Mouse (Mus musculus) hindbrain, embryonic 15.5 days (tissue): ENCODE results near the gene Smc5. TPM values are rescaled to one million over a fixed set of nuclear protein-coding genes. Genes with fewer than 3 reads are reported as not detected.
A peak's percentile ranks its signal among the peaks of the same experiment; 100 is the strongest.

Experiments
- ATAC-seq: fragments of 200-750 bp; cut with Nextera tagmentation; 2 replicates; pipeline ENCODE4 v1.8.0; 2017; ENCODE audit warnings: low read depth, moderate number of reproducible peaks, moderate TSS enrichment; ENCODE audit not compliant: low FRiP score
- H3K27ac ChIP-seq: fragments of 300-500 bp; sonication (generic); replicated peaks from 2 replicates; pipeline ENCODE4 v1.5.1; 2015; ENCODE audit warnings: mild to moderate bottlenecking, inconsistent platforms
- H3K27me3 ChIP-seq: fragments of 300-500 bp; sonication (generic); 2 replicates; pipeline ENCODE4 v1.6.1; 2015; ENCODE audit warnings: control low read depth, inconsistent platforms
- H3K36me3 ChIP-seq: fragments of 300-500 bp; sonication (generic); 2 replicates; pipeline ENCODE4 v1.6.1; 2015; ENCODE audit warnings: control low read depth, inconsistent platforms
- H3K4me1 ChIP-seq: fragments of 300-500 bp; sonication (generic); replicated peaks from 2 replicates; pipeline ENCODE4 v1.6.1; 2015; ENCODE audit warnings: control low read depth, inconsistent platforms
- H3K4me2 ChIP-seq: fragments of 300-500 bp; sonication (generic); 2 replicates; pipeline ENCODE4 v1.6.1; 2015; ENCODE audit warnings: moderate library complexity, mild to moderate bottlenecking, inconsistent platforms
- H3K4me3 ChIP-seq: fragments of 300-500 bp; sonication (generic); 2 replicates; pipeline ENCODE4 v1.5.1; 2015; ENCODE audit warnings: mild to moderate bottlenecking, inconsistent platforms
- H3K9ac ChIP-seq: fragments of 300-500 bp; sonication (generic); 2 replicates; pipeline ENCODE4 v1.6.1; 2015; ENCODE audit warnings: inconsistent platforms
- H3K9me3 ChIP-seq: fragments of 300-500 bp; sonication (generic); 2 replicates; pipeline ENCODE4 v1.6.1; 2016; ENCODE audit warnings: control low read depth, inconsistent platforms
- WGBS: fragments of 180-500 bp; shearing (Covaris S2); methylation state at CpG from one replicate; pipeline ENCODE4 v1.1.7; 2015; 5-methylcytosine and 5-hydroxymethylcytosine counted together
- polyA plus RNA-seq: library from polyadenylated mRNA; unstranded; fragments of >200 nt; fragmentation: Nextera tagmentation; extraction: Ambion mirVana; gene quantifications from 2 replicates; pipeline ENCODE4 v1.2.1, GENCODE M21; 2015

The Smc5 gene
- 21.6 and 28.1 TPM in 2 replicates for polyA plus RNA-seq

GRCm38 (mm10) chr19:23273355-23274053, at the start of gene Smc5:
Gene Smc5 (minus strand): TSS chr19:23273897.
- H3K9me3 ChIP-seq: no peaks in the 10 kb centered on the region
- H3K27ac ChIP-seq: peak within 1 kb of the TSS; percentile 40
- peak within 1 kb of the TSS; percentile 58 for H3K9ac ChIP-seq
- H3K4me1 ChIP-seq: peaks cover 8% of the 10 kb centered on the region
- ATAC-seq: peak; percentile 96
- H3K4me2 ChIP-seq: peak within 1 kb of the TSS; percentile 63
- H3K27me3 ChIP-seq: no peaks in the 10 kb centered on the region
- peaks cover 6% of the 10 kb centered on the region; the same call in 1 of the 2 replicates for H3K36me3 ChIP-seq
- H3K4me3 ChIP-seq: peak within 1 kb of the TSS; percentile 58
- under 1% methylated on average over 65 of the region's 69 CpGs for WGBS

GRCm38 (mm10) chr19:23323107-23323506, 49.4 kb upstream of the Smc5 start:
- Histone ChIP-seq H3K36me3 (no peaks in the 10 kb centered on the region), H3K4me1 (no peaks in the 10 kb centered on the region), H3K4me3 (no peak overlapping the region), H3K9ac (no peak overlapping the region), H3K4me2 (no peak overlapping the region), H3K9me3 (no peaks in the 10 kb centered on the region), H3K27ac (no peak overlapping the region), H3K27me3 (no peaks in the 10 kb centered on the region)
- 90% methylated on average over 3 of the region's 3 CpGs for WGBS
- ATAC-seq: no peak

GRCm38 (mm10) chr19:23317989-23318358, 44.3 kb upstream of the Smc5 start:
- peaks cover 6% of the 10 kb centered on the region for H3K4me1 ChIP-seq

GRCm38 (mm10) chr19:23317295-23317988, 43.7 kb upstream of the Smc5 start:
- Histone ChIP-seq H3K36me3 (no peaks in the 10 kb centered on the region), H3K4me1 (peaks cover 6% of the 10 kb centered on the region), H3K27ac (peak overlapping the region; percentile 48; the same call in 1 of the 2 replicates), H3K27me3 (no peaks in the 10 kb centered on the region), H3K4me2 (no peak overlapping the region), H3K9ac (no peak overlapping the region), H3K9me3 (no peaks in the 10 kb centered on the region), H3K4me3 (no peak overlapping the region)
- 60% methylated on average over 5 of the region's 5 CpGs for WGBS
- ATAC-seq: no peak

More at GRCm38 (mm10) chr19:23317989-23318358, 44.3 kb upstream of the Smc5 start:
- no peak overlapping the region for H3K4me2 ChIP-seq
- H3K9ac ChIP-seq: no peak overlapping the region
- 71% methylated on average over 5 of the region's 5 CpGs for WGBS
- no peaks in the 10 kb centered on the region for H3K36me3 ChIP-seq
- H3K4me3 ChIP-seq: no peak overlapping the region
- no peak for ATAC-seq
- no peaks in the 10 kb centered on the region for H3K27me3 ChIP-seq
- no peaks in the 10 kb centered on the region for H3K9me3 ChIP-seq
- 0 out of 2 replicates have a peak overlapping the region, but pooled peaks have one; percentile 48 for H3K27ac ChIP-seq

- H3K4me3 ChIP-seq: no peak overlapping the region
- no peak for ATAC-seq
- 83% methylated on average over 5 of the region's 5 CpGs for WGBS
- H3K27me3 ChIP-seq: no peaks in the 10 kb centered on the region
- H3K27ac ChIP-seq: no peak overlapping the region
- H3K4me2 ChIP-seq: no peak overlapping the region
- H3K9ac ChIP-seq: no peak overlapping the region
- no peaks in the 10 kb centered on the region for H3K36me3 ChIP-seq
- H3K4me1 ChIP-seq: peaks cover 6% of the 10 kb centered on the region
- H3K9me3 ChIP-seq: no peaks in the 10 kb centered on the region
Observed at GRCm38 (mm10) chr19:23316851-23317250, 43.2 kb upstream of the Smc5 start.

- ATAC-seq: no peak
- Histone ChIP-seq H3K27ac (no peak overlapping the region), H3K4me3 (no peak overlapping the region), H3K27me3 (no peaks in the 10 kb centered on the region), H3K4me2 (no peak overlapping the region), H3K36me3 (no peaks in the 10 kb centered on the region), H3K4me1 (no peaks in the 10 kb centered on the region), H3K9ac (no peak overlapping the region), H3K9me3 (no peaks in the 10 kb centered on the region)
- WGBS: 89% methylated on average over 2 of the region's 2 CpGs
Observed at GRCm38 (mm10) chr19:23309979-23310378, 36.3 kb upstream of the Smc5 start.

- 85% methylated on average over 7 of the region's 7 CpGs for WGBS
- Histone ChIP-seq H3K4me3 (no peak overlapping the region), H3K27me3 (no peaks in the 10 kb centered on the region), H3K9me3 (no peaks in the 10 kb centered on the region), H3K36me3 (no peaks in the 10 kb centered on the region), H3K4me2 (no peak overlapping the region), H3K9ac (no peak overlapping the region), H3K4me1 (no peaks in the 10 kb centered on the region), H3K27ac (no peak overlapping the region)
- no peak for ATAC-seq
Observed at GRCm38 (mm10) chr19:23306671-23307070, 33.0 kb upstream of the Smc5 start.

- no peaks in the 10 kb centered on the region for H3K4me1 ChIP-seq
- H3K9me3 ChIP-seq: no peaks in the 10 kb centered on the region
- no peak overlapping the region for H3K9ac ChIP-seq
- H3K36me3 ChIP-seq: no peaks in the 10 kb centered on the region
- no peak overlapping the region for H3K4me3 ChIP-seq
- no peak for ATAC-seq
- no peak overlapping the region for H3K4me2 ChIP-seq
- H3K27ac ChIP-seq: no peak overlapping the region
- no peaks in the 10 kb centered on the region for H3K27me3 ChIP-seq
- 88% methylated on average over 3 of the region's 3 CpGs for WGBS
Observed at GRCm38 (mm10) chr19:23299987-23300386, 26.3 kb upstream of the Smc5 start.

GRCm38 (mm10) chr19:23298917-23299316, 25.2 kb upstream of the Smc5 start:
- H3K4me3 ChIP-seq: no peak overlapping the region
- no peaks in the 10 kb centered on the region for H3K9me3 ChIP-seq
- no peak overlapping the region for H3K4me2 ChIP-seq
- H3K4me1 ChIP-seq: no peaks in the 10 kb centered on the region
- H3K9ac ChIP-seq: no peak overlapping the region
- no peak overlapping the region for H3K27ac ChIP-seq
- 87% methylated on average over 1 of the region's 1 CpGs for WGBS
- no peaks in the 10 kb centered on the region for H3K27me3 ChIP-seq
- no peak for ATAC-seq
- H3K36me3 ChIP-seq: no peaks in the 10 kb centered on the region

GRCm38 (mm10) chr19:23297191-23297590, 23.5 kb upstream of the Smc5 start:
- Histone ChIP-seq H3K4me3 (no peak overlapping the region), H3K4me1 (no peaks in the 10 kb centered on the region), H3K4me2 (no peak overlapping the region), H3K9me3 (no peaks in the 10 kb centered on the region), H3K27ac (no peak overlapping the region), H3K9ac (no peak overlapping the region), H3K27me3 (no peaks in the 10 kb centered on the region), H3K36me3 (no peaks in the 10 kb centered on the region)
- ATAC-seq: no peak

GRCm38 (mm10) chr19:23289251-23289650, 15.6 kb upstream of the Smc5 start:
- H3K4me3 ChIP-seq: no peak overlapping the region
- H3K27ac ChIP-seq: no peak overlapping the region
- ATAC-seq: no peak
- no peak overlapping the region for H3K9ac ChIP-seq
- 82% methylated on average over 1 of the region's 1 CpGs for WGBS
- no peaks in the 10 kb centered on the region for H3K36me3 ChIP-seq
- H3K27me3 ChIP-seq: no peaks in the 10 kb centered on the region
- no peaks in the 10 kb centered on the region for H3K4me1 ChIP-seq
- H3K9me3 ChIP-seq: 0 out of 2 replicates have a peak, but pooled peaks cover 10% of the 10 kb centered on the region
- H3K4me2 ChIP-seq: no peak overlapping the region

- Histone ChIP-seq H3K4me3 (no peak overlapping the region), H3K9ac (no peak overlapping the region), H3K36me3 (no peaks in the 10 kb centered on the region), H3K9me3 (no peaks in the 10 kb centered on the region), H3K4me2 (no peak overlapping the region), H3K27ac (no peak overlapping the region), H3K27me3 (no peaks in the 10 kb centered on the region), H3K4me1 (no peaks in the 10 kb centered on the region)
- WGBS: 55% methylated on average over 8 of the region's 8 CpGs
- ATAC-seq: no peak
Observed at GRCm38 (mm10) chr19:23281911-23282660, 8.4 kb upstream of the Smc5 start.
